ENCODE assay signal across 20 mouse cellular contexts in the genomic region with DNA sequence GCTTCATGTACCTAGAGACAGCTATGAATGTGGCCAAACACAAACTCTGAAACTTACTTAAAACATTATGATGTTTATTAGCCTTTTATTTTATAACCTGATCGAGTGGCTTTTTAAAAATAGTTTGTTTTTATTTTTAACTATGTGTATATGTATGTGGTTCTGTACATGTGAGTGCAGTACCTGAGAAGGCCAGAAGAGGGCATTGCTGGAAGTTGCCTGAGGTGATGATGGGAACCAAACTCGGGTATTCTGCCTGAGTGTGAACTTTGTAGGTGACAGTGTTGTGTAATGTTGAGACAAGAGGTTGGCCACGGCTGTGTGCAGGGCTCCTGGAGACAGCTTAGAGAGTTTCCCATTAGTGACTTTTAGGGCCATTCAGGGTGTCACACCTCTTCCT. TPM values are rescaled to one million over a fixed set of nuclear protein-coding genes. Genes with fewer than 3 reads are reported as not detected.
DNase-seq lines count a peak whose midpoint lies in the region; ATAC-seq and TF ChIP-seq lines count a peak whose summit lies in the region.
"Had no signal": no experiment of that assay in that cellular context is flagged by ENCODE, and none has a peak within 500 bp of the region (broad histone marks: within the 10 kb centered on the region; RNA-seq: fewer than 3 reads in every experiment).

No protein-coding gene starts in this region.

- no peak for TF ChIP-seq POLR2A in small intestine, adult 2 months (IDR thresholded peaks at IDR 0.05; ENCODE audit: low read depth, low read length)

- H3K36me3 ChIP-seq in hindbrain, postnatal 0 days (ENCODE audit: insufficient read depth, low read length), result no peaks in the 10 kb centered on the region
- H3K36me3 ChIP-seq in hindbrain, embryonic 11.5 days (ENCODE audit: control insufficient read depth, insufficient read depth, low read length), result no peaks in the 10 kb centered on the region
- H3K36me3 ChIP-seq in neural tube, embryonic 15.5 days, result no peaks in the 10 kb centered on the region
- H3K36me3 ChIP-seq in small intestine, adult 2 months (ENCODE audit: control insufficient read depth, insufficient read depth, low read length), result no peaks in the 10 kb centered on the region
- H3K36me3 ChIP-seq in forebrain, embryonic 11.5 days (ENCODE audit: control insufficient read depth, insufficient read depth, low read length), result no peaks in the 10 kb centered on the region
- H3K36me3 ChIP-seq in kidney, embryonic 16.5 days (ENCODE audit: insufficient read depth, low read length), result no peaks in the 10 kb centered on the region
- H3K36me3 ChIP-seq: heart, embryonic 15.5 days; midbrain, embryonic 15.5 days had no signal

- H3K27ac ChIP-seq in hindbrain, postnatal 0 days, result no peak overlapping the region
- H3K27ac ChIP-seq in hindbrain, embryonic 11.5 days (ENCODE audit: low read depth, low read length), result no peak overlapping the region
- H3K27ac ChIP-seq in neural tube, embryonic 15.5 days (replicated peaks), result peak overlapping the region; percentile 41; the same call in 1 of the 2 replicates
- no peak overlapping the region for H3K27ac ChIP-seq in small intestine, adult 2 months (ENCODE audit: insufficient read depth, low read depth, low read length)
- H3K27ac ChIP-seq in forebrain, embryonic 11.5 days (ENCODE audit: low read depth, low read length), result no peak overlapping the region
- H3K27ac ChIP-seq in kidney, embryonic 16.5 days (ENCODE audit: low read length), result no peak overlapping the region
- H3K27ac ChIP-seq: heart, embryonic 15.5 days; hindbrain, embryonic 14.5 days; midbrain, embryonic 15.5 days had no signal

- TF ChIP-seq CTCF in hindbrain, postnatal 0 days (IDR thresholded peaks at IDR 0.05; ENCODE audit: low read depth), result peak; percentile 54
- peak; percentile 23; the same call in 1 of the 2 replicates for TF ChIP-seq CTCF in small intestine, adult 2 months (IDR thresholded peaks at IDR 0.05; ENCODE audit: extremely low read depth, insufficient read length, insufficient replicate concordance, low read depth, low read length)

- no peak overlapping the region for H3K9ac ChIP-seq in hindbrain, postnatal 0 days (replicated peaks; ENCODE audit: low read length)
- H3K9ac ChIP-seq in hindbrain, embryonic 11.5 days (ENCODE audit: low read depth, low read length), result no peak overlapping the region
- no peak overlapping the region for H3K9ac ChIP-seq in neural tube, embryonic 15.5 days (replicated peaks)
- H3K9ac ChIP-seq in forebrain, embryonic 11.5 days (ENCODE audit: low read length), result no peak overlapping the region
- no peak overlapping the region for H3K9ac ChIP-seq in kidney, embryonic 16.5 days (replicated peaks; ENCODE audit: low read length)
- H3K9ac ChIP-seq: heart, embryonic 15.5 days; hindbrain, embryonic 14.5 days; midbrain, embryonic 15.5 days had no signal

- no peaks in the 10 kb centered on the region for H3K9me3 ChIP-seq in hindbrain, postnatal 0 days (ENCODE audit: low read length)
- H3K9me3 ChIP-seq in hindbrain, embryonic 11.5 days (ENCODE audit: control insufficient read depth, low read length), result no peaks in the 10 kb centered on the region
- H3K9me3 ChIP-seq in neural tube, embryonic 15.5 days (replicated peaks), result no peaks in the 10 kb centered on the region
- no peaks in the 10 kb centered on the region for H3K9me3 ChIP-seq in forebrain, embryonic 11.5 days (ENCODE audit: control insufficient read depth, low read length)
- peaks cover 3% of the 10 kb centered on the region; the same call in 1 of the 2 replicates for H3K9me3 ChIP-seq in kidney, embryonic 16.5 days (ENCODE audit: low read length)
- H3K9me3 ChIP-seq: heart, embryonic 15.5 days; midbrain, embryonic 15.5 days had no signal

- H3K4me3 ChIP-seq in hindbrain, postnatal 0 days (ENCODE audit: low read length), result no peak overlapping the region
- no peak overlapping the region for H3K4me3 ChIP-seq in hindbrain, embryonic 11.5 days (ENCODE audit: low read depth, low read length)
- H3K4me3 ChIP-seq in neural tube, embryonic 15.5 days (replicated peaks), result no peak overlapping the region
- H3K4me3 ChIP-seq in small intestine, adult 2 months (ENCODE audit: low read depth, low read length), result no peak overlapping the region
- no peak overlapping the region for H3K4me3 ChIP-seq in forebrain, embryonic 11.5 days (ENCODE audit: low read depth, low read length)
- H3K4me3 ChIP-seq in kidney, embryonic 16.5 days (ENCODE audit: low read length), result no peak overlapping the region
- H3K4me3 ChIP-seq: heart, embryonic 15.5 days; midbrain, embryonic 15.5 days had no signal

- no peak for DNase-seq in hindbrain, postnatal 0 days (ENCODE audit: low spot score)
- no peak for DNase-seq in hindbrain, embryonic 11.5 days (ENCODE audit: low spot score)
- no peak for DNase-seq in neural tube, embryonic 10.5 days (ENCODE audit: extremely low spot score, low spot score)
- peak; percentile 51 for DNase-seq in R1 (ENCODE audit: low read depth, low spot score)
- no peak for DNase-seq in forebrain, embryonic 11.5 days (ENCODE audit: low spot score)
- DNase-seq: cerebellum, adult 11 months; kidney, adult 8-10 months; liver; lung, postnatal 36 days; thymus, adult 18-20 months had no signal

- no peaks in the 10 kb centered on the region for H3K27me3 ChIP-seq in hindbrain, postnatal 0 days (ENCODE audit: insufficient read depth, low read length)
- no peaks in the 10 kb centered on the region for H3K27me3 ChIP-seq in hindbrain, embryonic 11.5 days (ENCODE audit: control insufficient read depth, insufficient read depth, low read length)
- no peaks in the 10 kb centered on the region for H3K27me3 ChIP-seq in neural tube, embryonic 15.5 days (replicated peaks)
- no peaks in the 10 kb centered on the region for H3K27me3 ChIP-seq in small intestine, adult 2 months (ENCODE audit: control insufficient read depth, insufficient read depth, low read length)
- no peaks in the 10 kb centered on the region for H3K27me3 ChIP-seq in forebrain, embryonic 11.5 days (ENCODE audit: control insufficient read depth, insufficient read depth, low read length)
- no peaks in the 10 kb centered on the region for H3K27me3 ChIP-seq in kidney, embryonic 16.5 days (ENCODE audit: insufficient read depth, low read length)
- H3K27me3 ChIP-seq: midbrain, embryonic 15.5 days had no signal

- H3K4me1 ChIP-seq in hindbrain, postnatal 0 days (ENCODE audit: insufficient read depth, low read length), result no peaks in the 10 kb centered on the region
- no peaks in the 10 kb centered on the region for H3K4me1 ChIP-seq in hindbrain, embryonic 11.5 days (replicated peaks; ENCODE audit: control insufficient read depth, insufficient read depth, low read length)
- H3K4me1 ChIP-seq in neural tube, embryonic 15.5 days, result peaks cover 15% of the 10 kb centered on the region
- H3K4me1 ChIP-seq in small intestine, adult 2 months (ENCODE audit: control insufficient read depth, insufficient read depth, insufficient read length, low read length), result no peaks in the 10 kb centered on the region
- H3K4me1 ChIP-seq in forebrain, embryonic 11.5 days (replicated peaks; ENCODE audit: control insufficient read depth, insufficient read depth, low read length), result no peaks in the 10 kb centered on the region
- H3K4me1 ChIP-seq in kidney, embryonic 16.5 days (ENCODE audit: insufficient read depth, low read length), result 0 out of 2 replicates have a peak, but pooled peaks cover 3% of the 10 kb centered on the region

- ATAC-seq in hindbrain, postnatal 0 days, result no peak
- no peak for ATAC-seq in hindbrain, embryonic 11.5 days (ENCODE audit: low FRiP score)
- no peak for ATAC-seq in neural tube, embryonic 15.5 days (ENCODE audit: low FRiP score)
- ATAC-seq in forebrain, embryonic 11.5 days (replicated peaks; ENCODE audit: low FRiP score), result no peak
- ATAC-seq in kidney, embryonic 16.5 days (ENCODE audit: low FRiP score, low TSS enrichment), result no peak

- H3K4me2 ChIP-seq in hindbrain, postnatal 0 days (ENCODE audit: low read depth, low read length), result no peak overlapping the region
- no peak overlapping the region for H3K4me2 ChIP-seq in hindbrain, embryonic 11.5 days (replicated peaks; ENCODE audit: low read depth, low read length)
- H3K4me2 ChIP-seq in neural tube, embryonic 15.5 days, result no peak overlapping the region
- H3K4me2 ChIP-seq in forebrain, embryonic 11.5 days (ENCODE audit: low read depth, low read length, severe bottlenecking), result no peak overlapping the region
- no peak overlapping the region for H3K4me2 ChIP-seq in kidney, embryonic 16.5 days (replicated peaks; ENCODE audit: low read depth, low read length)
- H3K4me2 ChIP-seq: heart, embryonic 15.5 days; hindbrain, embryonic 14.5 days; midbrain, embryonic 15.5 days had no signal

- WGBS in hindbrain, postnatal 0 days, result 82% methylated on average over 3 of the region's 3 CpGs
- WGBS in hindbrain, embryonic 11.5 days, result 82% methylated on average over 3 of the region's 3 CpGs
- 90% methylated on average over 3 of the region's 3 CpGs for WGBS in neural tube, embryonic 15.5 days
- WGBS in small intestine, adult 2 months, result 81% methylated on average over 3 of the region's 3 CpGs
- WGBS in forebrain, embryonic 11.5 days, result 83% methylated on average over 3 of the region's 3 CpGs
- 80% methylated on average over 3 of the region's 3 CpGs for whole genome bisulfite sequencing in kidney, embryonic 16.5 days

RNA-seq across cellular contexts. Expression of gene Izumo1r, which starts 9.1 kb away (rescaled TPM):
- total RNA-seq in hindbrain, postnatal 0 days (2014; rRNA removed), result not detected in 2 replicates
- not detected in 2 replicates for polyA plus RNA-seq in hindbrain, postnatal 0 days (2015; fragmentation: Nextera tagmentation; extraction: Ambion mirVana)
- polyA plus RNA-seq in hindbrain, embryonic 11.5 days (2014; fragmentation: Nextera tagmentation; extraction: Ambion mirVana), result not detected in 2 replicates
- polyA plus RNA-seq in neural tube, embryonic 15.5 days (2015; fragmentation: Nextera tagmentation; extraction: Ambion mirVana), result 1.9 TPM in 1 of 2 replicates, not detected in the other
- polyA plus RNA-seq in small intestine, adult 2 months (2012; rRNA removed), result 1.4 and 3.1 TPM in 2 replicates
- not detected in 2 replicates for polyA plus RNA-seq in forebrain, embryonic 11.5 days (2014; fragmentation: Nextera tagmentation; extraction: Ambion mirVana)
- not detected in 2 replicates for polyA plus RNA-seq in kidney, embryonic 16.5 days (2015; fragmentation: Nextera tagmentation; extraction: Ambion mirVana)
- total RNA-seq: adrenal gland, postnatal 4 days; layer of hippocampus, adult 18-20 months; left cerebral cortex, postnatal 10 days had no signal
- polyA plus RNA-seq: hindbrain, embryonic 14.5 days; midbrain, embryonic 15.5 days had no signal

RNA-seq across cellular contexts. Expression of gene Gpr83, which starts 34.6 kb away (rescaled TPM):
- total RNA-seq in hindbrain, postnatal 0 days (2014; rRNA removed), result 1.4 and 3.7 TPM in 2 replicates
- 1.8 TPM in 2 replicates for polyA plus RNA-seq in hindbrain, postnatal 0 days (2015; fragmentation: Nextera tagmentation; extraction: Ambion mirVana)
- 1.7 and 1.8 TPM in 2 replicates for polyA plus RNA-seq in hindbrain, embryonic 11.5 days (2014; fragmentation: Nextera tagmentation; extraction: Ambion mirVana)
- polyA plus RNA-seq in neural tube, embryonic 15.5 days (2015; fragmentation: Nextera tagmentation; extraction: Ambion mirVana), result 1.1 and 4.4 TPM in 2 replicates
- 0.04 and 0.27 TPM in 2 replicates for polyA plus RNA-seq in small intestine, adult 2 months (2012; rRNA removed)
- 0.20 and 0.47 TPM in 2 replicates for polyA plus RNA-seq in forebrain, embryonic 11.5 days (2014; fragmentation: Nextera tagmentation; extraction: Ambion mirVana)
- polyA plus RNA-seq in kidney, embryonic 16.5 days (2015; fragmentation: Nextera tagmentation; extraction: Ambion mirVana), result 0.49 and 0.53 TPM in 2 replicates
- polyA plus RNA-seq: gonadal fat pad, adult 2 months had no signal
